Mouse (Mus musculus): Measurements from ENCODE around the gene Ubald2.

DNA sequence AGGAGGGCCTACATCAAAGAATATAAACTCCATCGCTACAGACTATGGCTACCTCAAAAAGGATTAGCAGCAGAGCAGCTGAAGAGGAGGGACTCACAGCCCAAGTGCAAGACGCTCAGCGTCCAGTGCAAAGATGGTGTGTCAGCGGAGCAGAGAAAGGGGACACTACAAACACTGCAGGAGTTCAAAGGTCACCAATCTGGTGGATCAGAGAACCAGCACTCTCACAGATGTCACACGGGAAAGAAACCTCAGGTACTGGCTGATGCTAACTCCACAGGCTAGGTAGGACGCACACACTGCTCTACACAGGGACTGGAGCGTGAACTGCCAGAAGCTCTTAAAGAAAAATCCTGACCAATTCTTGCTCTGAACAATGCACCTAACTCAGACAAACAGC is 45.1 kb downstream of the Ubald2 start:
- no peak for TF ChIP-seq EP300 (IDR thresholded peaks at IDR 0.05; ENCODE audit: low read depth)
- no peak for TF ChIP-seq CTCF (IDR thresholded peaks at IDR 0.05; ENCODE audit: low read depth)
